Mouse (Mus musculus): ENCODE results near the gene Gm37240. TPM values are rescaled to one million over a fixed set of nuclear protein-coding genes. Genes with fewer than 3 reads are reported as not detected.

Gene Gm37240
- polyA plus RNA-seq, 1 experiment, result 0.91 TPM

DNA sequence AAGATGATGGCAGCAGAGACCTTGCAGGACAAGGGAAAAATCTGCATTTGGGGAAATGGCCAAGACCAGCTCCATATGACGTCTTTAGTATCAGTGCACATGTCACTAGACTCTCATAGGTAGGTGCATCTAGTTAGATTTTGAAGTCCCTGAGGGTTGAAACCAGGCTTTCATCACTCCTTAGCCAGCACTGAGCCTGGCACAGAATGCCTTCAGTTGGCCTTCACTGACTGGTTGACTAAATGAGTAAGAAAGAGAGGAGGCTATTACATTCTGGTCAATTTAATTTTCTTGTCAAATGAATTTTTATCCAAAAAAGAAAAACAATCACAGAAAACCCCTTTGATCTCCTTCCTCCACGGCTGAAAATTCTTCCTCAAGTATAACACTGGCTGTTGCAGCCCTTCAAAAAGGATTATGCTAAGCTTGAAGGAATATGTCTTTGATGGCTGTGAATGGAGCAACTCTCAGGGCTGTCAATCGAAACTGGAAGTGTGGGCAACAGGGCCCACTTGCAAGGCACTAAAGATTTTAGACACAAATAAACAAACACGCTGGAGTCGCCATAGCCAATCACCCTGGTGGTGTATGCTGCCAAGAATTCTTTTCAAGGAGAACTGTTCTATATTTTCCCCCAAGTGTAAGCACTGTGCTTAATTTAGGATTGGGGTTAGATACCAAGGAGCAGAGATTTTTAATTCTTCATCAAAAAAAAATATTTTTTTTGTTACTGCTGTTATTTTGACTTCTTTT, 522.6 kb downstream of the Gm37240 start:
- Histone ChIP-seq H3K9ac (ENCODE audit: low read depth, poor library complexity, severe bottlenecking) (no peak overlapping the region), H3K9me3 (replicated peaks; ENCODE audit: control insufficient read depth, insufficient read depth, low read length, poor library complexity, severe bottlenecking) (peaks cover 12% of the 10 kb centered on the region; the same call in 1 of the 2 replicates), H3K4me3 (ENCODE audit: low read depth, low read length) (no peak overlapping the region), H3K27ac (ENCODE audit: insufficient read depth, low read length) (no peak overlapping the region), H3K36me3 (ENCODE audit: control insufficient read depth, insufficient read depth, low read length, poor library complexity, severe bottlenecking) (no peaks in the 10 kb centered on the region), H3K4me1 (ENCODE audit: control insufficient read depth, insufficient read depth, low read length) (no peaks in the 10 kb centered on the region), H3K27me3 (ENCODE audit: control insufficient read depth, insufficient read depth, low read length, poor library complexity, severe bottlenecking) (no peaks in the 10 kb centered on the region)
- no peak for TF ChIP-seq POLR2A (IDR thresholded peaks at IDR 0.05; ENCODE audit: insufficient read depth, low read length)
- TF ChIP-seq EP300 (IDR thresholded peaks at IDR 0.05; ENCODE audit: insufficient read depth, low read depth, low read length), result no peak
- no peak for TF ChIP-seq CTCF (IDR thresholded peaks at IDR 0.05; ENCODE audit: low read depth, low read length)

- Histone ChIP-seq H3K9ac (ENCODE audit: low read depth, poor library complexity, severe bottlenecking) (no peak overlapping the region), H3K4me1 (ENCODE audit: control insufficient read depth, insufficient read depth, low read length) (no peaks in the 10 kb centered on the region), H3K4me3 (ENCODE audit: low read depth, low read length) (no peak overlapping the region), H3K27ac (ENCODE audit: insufficient read depth, low read length) (no peak overlapping the region), H3K36me3 (ENCODE audit: control insufficient read depth, insufficient read depth, low read length, poor library complexity, severe bottlenecking) (no peaks in the 10 kb centered on the region), H3K27me3 (ENCODE audit: control insufficient read depth, insufficient read depth, low read length, poor library complexity, severe bottlenecking) (no peaks in the 10 kb centered on the region), H3K9me3 (replicated peaks; ENCODE audit: control insufficient read depth, insufficient read depth, low read length, poor library complexity, severe bottlenecking) (peaks cover 5% of the 10 kb centered on the region; the same call in 1 of the 2 replicates)
- TF ChIP-seq EP300 (IDR thresholded peaks at IDR 0.05; ENCODE audit: insufficient read depth, low read depth, low read length) (no peak), CTCF (IDR thresholded peaks at IDR 0.05; ENCODE audit: low read depth, low read length) (no peak), POLR2A (IDR thresholded peaks at IDR 0.05; ENCODE audit: insufficient read depth, low read length) (no peak)
Measured at GRCm38 (mm10) chr3:85362883-85363282, 524.4 kb downstream of the Gm37240 start.

DNA sequence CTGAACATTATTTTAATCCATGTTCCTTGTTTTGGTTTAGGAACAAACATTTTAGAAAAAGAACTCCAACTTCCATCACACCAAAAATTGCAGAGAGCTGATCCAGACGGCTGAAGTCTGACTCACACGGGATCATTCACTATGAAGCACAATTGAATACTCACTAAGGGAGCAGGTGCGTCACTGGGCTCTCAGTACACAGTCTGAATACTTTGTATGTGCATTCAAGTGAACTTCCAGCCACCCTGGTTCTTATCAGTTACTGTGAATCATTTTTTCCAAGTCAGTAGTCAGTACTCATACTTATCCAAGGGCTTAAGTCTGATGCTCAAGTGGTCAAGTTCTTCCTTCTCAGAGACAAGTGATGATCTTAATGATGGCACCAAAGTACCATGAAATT, 530.9 kb downstream of the Gm37240 start:
- no peak for TF ChIP-seq POLR2A (IDR thresholded peaks at IDR 0.05; ENCODE audit: insufficient read depth, low read length)
- TF ChIP-seq EP300 (IDR thresholded peaks at IDR 0.05; ENCODE audit: insufficient read depth, low read depth, low read length), result no peak
- no peak for TF ChIP-seq CTCF (IDR thresholded peaks at IDR 0.05; ENCODE audit: low read depth, low read length)

GRCm38 (mm10) chr3:85348021-85348420, 539.3 kb downstream of the Gm37240 start:
- H3K27ac ChIP-seq (ENCODE audit: insufficient read depth, low read length), result no peak overlapping the region
- H3K4me1 ChIP-seq (ENCODE audit: control insufficient read depth, insufficient read depth, low read length), result no peaks in the 10 kb centered on the region
- TF ChIP-seq EP300 (IDR thresholded peaks at IDR 0.05; ENCODE audit: insufficient read depth, low read depth, low read length) (no peak), POLR2A (IDR thresholded peaks at IDR 0.05; ENCODE audit: insufficient read depth, low read length) (no peak), CTCF (IDR thresholded peaks at IDR 0.05; ENCODE audit: low read depth, low read length) (no peak)
- H3K36me3 ChIP-seq (ENCODE audit: control insufficient read depth, insufficient read depth, low read length, poor library complexity, severe bottlenecking), result no peaks in the 10 kb centered on the region
- H3K9ac ChIP-seq (ENCODE audit: low read depth, poor library complexity, severe bottlenecking), result no peak overlapping the region
- H3K27me3 ChIP-seq (ENCODE audit: control insufficient read depth, insufficient read depth, low read length, poor library complexity, severe bottlenecking), result no peaks in the 10 kb centered on the region
- no peak overlapping the region for H3K4me3 ChIP-seq (ENCODE audit: low read depth, low read length)
- no peaks in the 10 kb centered on the region for H3K9me3 ChIP-seq (replicated peaks; ENCODE audit: control insufficient read depth, insufficient read depth, low read length, poor library complexity, severe bottlenecking)

More for the DNA sequence above, 530.9 kb downstream of the Gm37240 start:
- no peak overlapping the region for H3K4me3 ChIP-seq (ENCODE audit: low read depth, low read length)
- H3K9ac ChIP-seq (ENCODE audit: low read depth, poor library complexity, severe bottlenecking), result no peak overlapping the region
- H3K27ac ChIP-seq (ENCODE audit: insufficient read depth, low read length), result no peak overlapping the region
- H3K27me3 ChIP-seq (ENCODE audit: control insufficient read depth, insufficient read depth, low read length, poor library complexity, severe bottlenecking), result no peaks in the 10 kb centered on the region
- H3K4me1 ChIP-seq (ENCODE audit: control insufficient read depth, insufficient read depth, low read length), result no peaks in the 10 kb centered on the region
- H3K9me3 ChIP-seq (replicated peaks; ENCODE audit: control insufficient read depth, insufficient read depth, low read length, poor library complexity, severe bottlenecking), result no peaks in the 10 kb centered on the region
- no peaks in the 10 kb centered on the region for H3K36me3 ChIP-seq (ENCODE audit: control insufficient read depth, insufficient read depth, low read length, poor library complexity, severe bottlenecking)

- H3K4me3 ChIP-seq (ENCODE audit: low read depth, low read length), result no peak overlapping the region
- no peaks in the 10 kb centered on the region for H3K27me3 ChIP-seq (ENCODE audit: control insufficient read depth, insufficient read depth, low read length, poor library complexity, severe bottlenecking)
- no peak overlapping the region for H3K27ac ChIP-seq (ENCODE audit: insufficient read depth, low read length)
- no peak overlapping the region for H3K9ac ChIP-seq (ENCODE audit: low read depth, poor library complexity, severe bottlenecking)
- peaks cover 2% of the 10 kb centered on the region for H3K4me1 ChIP-seq (ENCODE audit: control insufficient read depth, insufficient read depth, low read length)
- TF ChIP-seq CTCF (IDR thresholded peaks at IDR 0.05; ENCODE audit: low read depth, low read length) (no peak), POLR2A (IDR thresholded peaks at IDR 0.05; ENCODE audit: insufficient read depth, low read length) (no peak), EP300 (IDR thresholded peaks at IDR 0.05; ENCODE audit: insufficient read depth, low read depth, low read length) (no peak)
- no peaks in the 10 kb centered on the region for H3K36me3 ChIP-seq (ENCODE audit: control insufficient read depth, insufficient read depth, low read length, poor library complexity, severe bottlenecking)
- no peaks in the 10 kb centered on the region for H3K9me3 ChIP-seq (replicated peaks; ENCODE audit: control insufficient read depth, insufficient read depth, low read length, poor library complexity, severe bottlenecking)
Measured at GRCm38 (mm10) chr3:85341103-85341860, 546.0 kb downstream of the Gm37240 start.

GRCm38 (mm10) chr3:85340491-85340890, 546.8 kb downstream of the Gm37240 start:
- H3K9me3 ChIP-seq (replicated peaks; ENCODE audit: control insufficient read depth, insufficient read depth, low read length, poor library complexity, severe bottlenecking), result no peaks in the 10 kb centered on the region
- H3K4me1 ChIP-seq (ENCODE audit: control insufficient read depth, insufficient read depth, low read length), result peaks cover 2% of the 10 kb centered on the region
- H3K36me3 ChIP-seq (ENCODE audit: control insufficient read depth, insufficient read depth, low read length, poor library complexity, severe bottlenecking), result no peaks in the 10 kb centered on the region
- no peaks in the 10 kb centered on the region for H3K27me3 ChIP-seq (ENCODE audit: control insufficient read depth, insufficient read depth, low read length, poor library complexity, severe bottlenecking)
- H3K4me3 ChIP-seq (ENCODE audit: low read depth, low read length), result no peak overlapping the region
- H3K27ac ChIP-seq (ENCODE audit: insufficient read depth, low read length), result no peak overlapping the region
- no peak for TF ChIP-seq POLR2A (IDR thresholded peaks at IDR 0.05; ENCODE audit: insufficient read depth, low read length)
- TF ChIP-seq CTCF (IDR thresholded peaks at IDR 0.05; ENCODE audit: low read depth, low read length), result no peak
- no peak for TF ChIP-seq EP300 (IDR thresholded peaks at IDR 0.05; ENCODE audit: insufficient read depth, low read depth, low read length)
- no peak overlapping the region for H3K9ac ChIP-seq (ENCODE audit: low read depth, poor library complexity, severe bottlenecking)

Data from ES-Bruce4 (cell line).